Mouse (Mus musculus): Measurements from ENCODE around the gene Shank2. TPM values are rescaled to one million over a fixed set of nuclear protein-coding genes. Genes with fewer than 3 reads are reported as not detected.

Shank2 gene
- total and polyA plus RNA-seq, 3 experiments: not detected

- H3K36me3 ChIP-seq (ENCODE audit: control insufficient read depth in 1 of 2, insufficient read depth in 2 of 2, low read length in 2 of 2): no peaks in the 10 kb centered on the region
- H3K4me1 ChIP-seq (ENCODE audit: control insufficient read depth in 1 of 2, insufficient read depth in 2 of 2, low read length in 2 of 2): no peaks in the 10 kb centered on the region
- no peaks in the 10 kb centered on the region for H3K79me2 ChIP-seq (ENCODE audit: control insufficient read depth, insufficient read depth, low read length, poor library complexity)
- H3K4me3 ChIP-seq (ENCODE audit: control insufficient read depth in 1 of 2, insufficient read depth in 1 of 2, low read depth in 2 of 2, low read length in 2 of 2): no peak overlapping the region
- DNase-seq (ENCODE audit: low read depth, low spot score): no peak
- H3K27me3 ChIP-seq (ENCODE audit: control insufficient read depth in 1 of 2, insufficient read depth in 2 of 2, low read length in 2 of 2): no peaks in the 10 kb centered on the region
- no peak for TF ChIP-seq KAT2A (conservative IDR thresholded peaks at IDR 0.05; ENCODE audit: low read depth, low read length)
- no peak for TF ChIP-seq USF1 (IDR thresholded peaks at IDR 0.05; ENCODE audit: low read depth, low read length)
- no peak for TF ChIP-seq MEF2A (IDR thresholded peaks at IDR 0.05; ENCODE audit: extremely low read depth, insufficient replicate concordance, low read depth, low read length, poor library complexity, severe bottlenecking)
- TF ChIP-seq TBP (IDR thresholded peaks at IDR 0.05; ENCODE audit: low read depth, low read length): no peak
- TF ChIP-seq MAX (IDR thresholded peaks at IDR 0.05; ENCODE audit: low read length): no peak
- TF ChIP-seq ZKSCAN1 (IDR thresholded peaks at IDR 0.05; ENCODE audit: low read depth, low read length): no peak
- no peak for TF ChIP-seq BHLHE40 (IDR thresholded peaks at IDR 0.05; ENCODE audit: borderline replicate concordance, low read depth, low read length)
- TF ChIP-seq RCOR1 (IDR thresholded peaks at IDR 0.05; ENCODE audit: low read depth, low read length): no peak
- no peak for TF ChIP-seq MYB (IDR thresholded peaks at IDR 0.05; ENCODE audit: low read depth, low read length)
- no peak for TF ChIP-seq TCF12 (IDR thresholded peaks at IDR 0.05; ENCODE audit: low read depth, low read length)
- no peak for TF ChIP-seq EP300 (IDR thresholded peaks at IDR 0.05; ENCODE audit: low read depth in 1 of 2, low read length in 2 of 2)
- no peak for TF ChIP-seq TAL1 (IDR thresholded peaks at IDR 0.05; ENCODE audit: low read length)
- TF ChIP-seq UBTF (IDR thresholded peaks at IDR 0.05; ENCODE audit: borderline replicate concordance, insufficient read depth, low read depth, low read length): no peak
- no peak for TF ChIP-seq SMC3 (IDR thresholded peaks at IDR 0.05; ENCODE audit: low read depth, low read length)
- no peak for TF ChIP-seq GABPA (IDR thresholded peaks at IDR 0.05; ENCODE audit: low read depth, low read length)
- no peak overlapping the region for H3K9ac ChIP-seq (ENCODE audit: control insufficient read depth, low read depth, low read length, poor library complexity, severe bottlenecking)
- no peaks in the 10 kb centered on the region for H3K9me3 ChIP-seq (replicated peaks; ENCODE audit: insufficient read depth, low read length)
- H3K27ac ChIP-seq (ENCODE audit: control insufficient read depth, low read depth, low read length): no peak overlapping the region
Observed at GRCm38 (mm10) chr7:144142036-144142435, 140.3 kb downstream of the Shank2 start.

GRCm38 (mm10) chr7:144143941-144144340 is 142.2 kb downstream of the Shank2 start:
- H3K4me3 ChIP-seq (ENCODE audit: control insufficient read depth in 1 of 2, insufficient read depth in 1 of 2, low read depth in 2 of 2, low read length in 2 of 2): no peak overlapping the region
- no peak overlapping the region for H3K27ac ChIP-seq (ENCODE audit: control insufficient read depth, low read depth, low read length)
- no peak for DNase-seq (ENCODE audit: low read depth, low spot score)
- no peaks in the 10 kb centered on the region for H3K36me3 ChIP-seq (ENCODE audit: control insufficient read depth in 1 of 2, insufficient read depth in 2 of 2, low read length in 2 of 2)
- TF ChIP-seq ELF1 (IDR thresholded peaks at IDR 0.05; ENCODE audit: low read depth, low read length): no peak
- no peak for TF ChIP-seq JUND (IDR thresholded peaks at IDR 0.05; ENCODE audit: low read depth, low read length)
- TF ChIP-seq CHD1 (IDR thresholded peaks at IDR 0.05; ENCODE audit: low read depth, low read length): no peak
- TF ChIP-seq CHD2 (IDR thresholded peaks at IDR 0.05; ENCODE audit: low read length): no peak
- no peak for TF ChIP-seq MAZ (IDR thresholded peaks at IDR 0.05; ENCODE audit: low read depth, low read length)
- TF ChIP-seq SIN3A (IDR thresholded peaks at IDR 0.05; ENCODE audit: low read length): no peak
- TF ChIP-seq MEF2A (IDR thresholded peaks at IDR 0.05; ENCODE audit: extremely low read depth, insufficient replicate concordance, low read depth, low read length, poor library complexity, severe bottlenecking): no peak
- no peak for TF ChIP-seq TBP (IDR thresholded peaks at IDR 0.05; ENCODE audit: low read depth, low read length)
- TF ChIP-seq CTCF (IDR thresholded peaks at IDR 0.05 in 2 of 3, conservative IDR thresholded peaks at IDR 0.05 in 1 of 3; ENCODE audit: control insufficient read depth in 1 of 3, insufficient read depth in 1 of 3, low read depth in 2 of 3, low read length in 3 of 3, poor library complexity in 1 of 3, severe bottlenecking in 1 of 3): no peak
- TF ChIP-seq TCF12 (IDR thresholded peaks at IDR 0.05; ENCODE audit: low read depth, low read length): no peak
- TF ChIP-seq KAT2A (conservative IDR thresholded peaks at IDR 0.05; ENCODE audit: low read depth, low read length): no peak
- TF ChIP-seq ZKSCAN1 (IDR thresholded peaks at IDR 0.05; ENCODE audit: low read depth, low read length): no peak
- TF ChIP-seq POLR2AphosphoS5 (IDR thresholded peaks at IDR 0.05; ENCODE audit: borderline replicate concordance, low read depth, low read length): no peak
- no peak for TF ChIP-seq HCFC1 (IDR thresholded peaks at IDR 0.05; ENCODE audit: low read depth, low read length)
- TF ChIP-seq RAD21 (IDR thresholded peaks at IDR 0.05; ENCODE audit: low read depth, low read length): no peak
- H3K27me3 ChIP-seq (ENCODE audit: control insufficient read depth in 1 of 2, insufficient read depth in 2 of 2, low read length in 2 of 2): no peaks in the 10 kb centered on the region
- no peaks in the 10 kb centered on the region for H3K79me2 ChIP-seq (ENCODE audit: control insufficient read depth, insufficient read depth, low read length, poor library complexity)
- H3K9ac ChIP-seq (ENCODE audit: control insufficient read depth, low read depth, low read length, poor library complexity, severe bottlenecking): no peak overlapping the region
- H3K4me1 ChIP-seq (ENCODE audit: control insufficient read depth in 1 of 2, insufficient read depth in 2 of 2, low read length in 2 of 2): no peaks in the 10 kb centered on the region
- H3K9me3 ChIP-seq (replicated peaks; ENCODE audit: insufficient read depth, low read length): no peaks in the 10 kb centered on the region
